Mouse (Mus musculus) B cell, adult 62 days (primary cell): Measurements from ENCODE around the gene Gata1. TPM values are rescaled to one million over a fixed set of nuclear protein-coding genes. Genes with fewer than 3 reads are reported as not detected.

Source experiments
- total RNA-seq: library from RNA; stranded (reverse); gene quantifications from 4 replicates; pipeline ENCODE4 v1.2.4, GENCODE M21; 2023

The Gata1 gene
- not detected in 4 replicates for total RNA-seq

GRCm38 (mm10) chrX:7977892-7978291 lies at the start of gene Gata1:
Gene Gata1, minus strand, starts transcription at chrX:7978071.

GRCm38 (mm10) chrX:8018286-8018685 lies 40.4 kb upstream of the Gata1 start, which contains the start of gene Glod5:
Gene Glod5, minus strand, starts transcription at chrX:8018492.

GRCm38 (mm10) chrX:7947108-7947899 lies 30.6 kb downstream of the Gata1 start, which contains the start of gene Hdac6:
Gene Hdac6, minus strand, starts transcription at chrX:7947889.

GRCm38 (mm10) chrX:7928270-7928790 lies 49.5 kb downstream of the Gata1 start, which contains the start of gene Eras:
Gene Eras, minus strand, starts transcription at chrX:7928607.

GRCm38 (mm10) chrX:7919601-7920383 lies 58.1 kb downstream of the Gata1 start, which contains the start of gene Pcsk1n:
Gene Pcsk1n, plus strand, starts transcription at chrX:7919822.

Other genes with a start within 250 kb of the Gata1 start
- 9.6 to 13.9 TPM (median 12.0 TPM) in 4 replicates for gene Praf2, start 249.6 kb downstream of the Gata1 start, total RNA-seq
- gene Ccdc120, start 227.2 kb downstream of the Gata1 start, total RNA-seq, result not detected in 4 replicates
- 26.2 to 36.6 TPM (median 32.7 TPM) in 4 replicates for gene Tfe3, start 215.5 kb downstream of the Gata1 start, total RNA-seq
- gene Gripap1, start 188.3 kb downstream of the Gata1 start, total RNA-seq, result 277 to 286 TPM (median 284 TPM) in 4 replicates
- gene Kcnd1, start 155.8 kb downstream of the Gata1 start, total RNA-seq, result 1.5 to 2.4 TPM (median 1.9 TPM) in 4 replicates
- gene Otud5, start 136.7 kb downstream of the Gata1 start, total RNA-seq, result 168 to 185 TPM (median 181 TPM) in 4 replicates
- 36.0 to 41.3 TPM (median 37.2 TPM) in 4 replicates for gene Pim2, start 99.8 kb downstream of the Gata1 start, total RNA-seq
- 28.8 to 38.6 TPM (median 35.1 TPM) in 4 replicates for gene Slc35a2, start 94.0 kb downstream of the Gata1 start, total RNA-seq
- 126 to 133 TPM (median 129 TPM) in 4 replicates for gene Pqbp1, start 78.8 kb downstream of the Gata1 start, total RNA-seq
- gene Timm17b, start 78.7 kb downstream of the Gata1 start, total RNA-seq, result 38.8 to 55.7 TPM (median 51.5 TPM) in 4 replicates
- gene Gm10491, start 70.2 kb downstream of the Gata1 start, total RNA-seq, result not detected in 4 replicates
- 2.1 TPM in 1 of 4 replicates, not detected in the others for gene Gm10490, start 68.5 kb downstream of the Gata1 start, total RNA-seq
- not detected in 4 replicates for gene Pcsk1n, start 58.2 kb downstream of the Gata1 start, total RNA-seq
- not detected in 4 replicates for gene Eras, start 49.5 kb downstream of the Gata1 start, total RNA-seq
- gene Hdac6, start 30.2 kb downstream of the Gata1 start, total RNA-seq, result 15.9 to 26.0 TPM (median 21.4 TPM) in 4 replicates
- not detected in 4 replicates for gene Glod5, start 40.4 kb upstream of the Gata1 start, total RNA-seq
- 25.6 to 28.5 TPM (median 27.7 TPM) in 4 replicates for gene Suv39h1, start 96.7 kb upstream of the Gata1 start, total RNA-seq
- gene Was, start 112.4 kb upstream of the Gata1 start, total RNA-seq, result 123 to 128 TPM (median 127 TPM) in 4 replicates
- gene Wdr13, start 154.8 kb upstream of the Gata1 start, total RNA-seq, result 32.4 to 39.9 TPM (median 35.9 TPM) in 4 replicates
- 695 to 785 TPM (median 740 TPM) in 4 replicates for gene Rbm3, start 167.8 kb upstream of the Gata1 start, total RNA-seq
- gene Tbc1d25, start 198.1 kb upstream of the Gata1 start, total RNA-seq, result 19.7 to 22.6 TPM (median 20.8 TPM) in 4 replicates
- gene Ebp, start 215.4 kb upstream of the Gata1 start, total RNA-seq, result 23.1 to 33.3 TPM (median 30.1 TPM) in 4 replicates
- 0.46 TPM in 1 of 4 replicates, not detected in the others for gene Porcn, start 228.5 kb upstream of the Gata1 start, total RNA-seq